Mouse (Mus musculus) heart, embryonic 11.5 days (tissue): Measurements from ENCODE around the gene Hectd3. TPM values are rescaled to one million over a fixed set of nuclear protein-coding genes. Genes with fewer than 3 reads are reported as not detected.

Source experiments
- ATAC-seq: fragments of 200-750 bp; cut with Nextera tagmentation; replicated peaks from 2 replicates; pipeline ENCODE4 v1.8.0; 2017; ENCODE audit warnings: moderate library complexity; ENCODE audit not compliant: insufficient number of reproducible peaks, low FRiP score, low TSS enrichment
- H3K27ac ChIP-seq: fragments of 300-500 bp; sonication (generic); 2 replicates; pipeline ENCODE4 v1.5.1; 2014; ENCODE audit warnings: mild to moderate bottlenecking, low read depth, low read length
- H3K27me3 ChIP-seq: fragments of 300-500 bp; sonication (generic); 2 replicates; pipeline ENCODE4 v1.6.1; 2014; ENCODE audit warnings: mild to moderate bottlenecking, low read length, mixed read lengths; ENCODE audit not compliant: control insufficient read depth, insufficient read depth
- H3K36me3 ChIP-seq: fragments of 300-500 bp; sonication (generic); 2 replicates; pipeline ENCODE4 v1.6.1; 2014; ENCODE audit warnings: mild to moderate bottlenecking, low read length, moderate library complexity, mixed read lengths; ENCODE audit not compliant: control insufficient read depth, insufficient read depth
- H3K4me1 ChIP-seq: fragments of 300-500 bp; sonication (generic); 2 replicates; pipeline ENCODE4 v1.6.1; 2014; ENCODE audit warnings: low read length; ENCODE audit not compliant: control insufficient read depth, insufficient read depth
- H3K4me2 ChIP-seq: fragments of 300-500 bp; sonication (generic); 2 replicates; pipeline ENCODE4 v1.6.1; 2014; ENCODE audit warnings: mild to moderate bottlenecking, moderate library complexity
- H3K4me3 ChIP-seq: fragments of 300-500 bp; sonication (generic); 2 replicates; pipeline ENCODE4 v1.5.1; 2014; ENCODE audit warnings: low read depth, low read length
- H3K9ac ChIP-seq: fragments of 300-500 bp; sonication (generic); 2 replicates; pipeline ENCODE4 v1.6.1; 2014; ENCODE audit warnings: mild to moderate bottlenecking, low read depth, low read length, moderate library complexity
- H3K9me3 ChIP-seq: fragments of 300-500 bp; sonication (generic); replicated peaks from 2 replicates; pipeline ENCODE4 v1.6.1; 2016; ENCODE audit warnings: low read length; ENCODE audit not compliant: control insufficient read depth
- WGBS: fragments of 180-500 bp; shearing (Covaris S2); extraction: QIAGEN DNeasy Blood & Tissue Kit; methylation state at CpG from one replicate; pipeline ENCODE4 v1.1.7; 2014; ENCODE audit not compliant: insufficient replicate concordance; 5-methylcytosine and 5-hydroxymethylcytosine counted together
- polyA plus RNA-seq: library from polyadenylated mRNA; unstranded; fragments of >200 nt; fragmentation: Nextera tagmentation; extraction: Ambion mirVana; gene quantifications from 2 replicates; pipeline ENCODE4 v1.2.1, GENCODE M21; 2014

Gene Hectd3
- polyA plus RNA-seq, 1 experiment from 2014 or later: 4.3 TPM

DNA sequence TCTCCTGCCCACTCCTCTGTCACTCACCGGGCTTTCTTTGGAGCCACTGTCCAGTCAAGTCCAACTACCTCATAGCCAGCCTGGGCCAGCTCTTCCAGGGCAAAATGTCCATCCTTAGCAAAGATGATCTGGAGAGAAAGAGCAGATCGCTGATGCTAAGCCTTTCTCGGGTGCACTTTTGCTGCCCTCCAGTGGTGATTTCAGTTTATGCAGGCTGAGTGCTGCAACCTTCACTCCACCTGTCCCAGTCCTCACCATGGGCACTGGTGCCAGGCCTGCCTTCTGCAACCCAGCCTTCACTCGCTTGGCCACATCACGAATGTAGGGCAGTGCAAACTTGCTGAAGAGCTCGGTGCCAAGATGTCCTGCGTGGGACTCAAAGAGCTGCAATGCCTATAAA, 3.8 kb upstream of the Hectd3 start:
- no peaks in the 10 kb centered on the region; the same call in 1 of the 2 replicates for H3K36me3 ChIP-seq
- H3K4me2 ChIP-seq: no peak overlapping the region
- H3K9ac ChIP-seq: no peak overlapping the region
- no peaks in the 10 kb centered on the region for H3K27me3 ChIP-seq
- H3K27ac ChIP-seq: no peak overlapping the region
- WGBS: 12% methylated on average over 7 of the region's 7 CpGs
- no peak overlapping the region for H3K4me3 ChIP-seq
- ATAC-seq: no peak
- peaks cover 12% of the 10 kb centered on the region; the same call in 1 of the 2 replicates for H3K4me1 ChIP-seq
- no peaks in the 10 kb centered on the region for H3K9me3 ChIP-seq

GRCm38 (mm10) chr4:116993672-116994621, 1.2 kb upstream of the Hectd3 start, which contains the start of gene Urod:
Gene Urod, minus strand, starts transcription at chr4:116994413.
- peak within 1 kb of the TSS; percentile 81 for H3K4me3 ChIP-seq
- H3K9ac ChIP-seq: peak within 1 kb of the TSS; percentile 73
- under 1% methylated on average over 38 of the region's 38 CpGs for WGBS
- no peaks in the 10 kb centered on the region for H3K9me3 ChIP-seq
- peak within 1 kb of the TSS; percentile 85 for H3K4me2 ChIP-seq
- peak within 1 kb of the TSS; percentile 76 for H3K27ac ChIP-seq
- peak; percentile 91 for ATAC-seq
- H3K4me1 ChIP-seq: peaks cover 12% of the 10 kb centered on the region; the same call in 1 of the 2 replicates
- H3K36me3 ChIP-seq: no peaks in the 10 kb centered on the region
- no peaks in the 10 kb centered on the region for H3K27me3 ChIP-seq

- Histone ChIP-seq H3K27me3 (no peaks in the 10 kb centered on the region), H3K27ac (no peak overlapping the region), H3K9ac (peak overlapping the region; percentile 71), H3K36me3 (peaks cover 3% of the 10 kb centered on the region; the same call in 1 of the 2 replicates), H3K9me3 (no peaks in the 10 kb centered on the region), H3K4me2 (peak overlapping the region; percentile 85), H3K4me3 (peak overlapping the region; percentile 81), H3K4me1 (peaks cover 12% of the 10 kb centered on the region; the same call in 1 of the 2 replicates)
- 1% methylated on average over 16 of the region's 16 CpGs for WGBS
- no peak for ATAC-seq
Measured at GRCm38 (mm10) chr4:116995798-116996135, 650 bp downstream of the Hectd3 start.

GRCm38 (mm10) chr4:116999513-117000154, 4.5 kb downstream of the Hectd3 start:
- Histone ChIP-seq H3K27me3 (no peaks in the 10 kb centered on the region), H3K27ac (no peak overlapping the region), H3K4me1 (peaks cover 6% of the 10 kb centered on the region; the same call in 1 of the 2 replicates), H3K36me3 (peaks cover 3% of the 10 kb centered on the region; the same call in 1 of the 2 replicates), H3K9me3 (no peaks in the 10 kb centered on the region), H3K4me3 (no peak overlapping the region), H3K4me2 (no peak overlapping the region), H3K9ac (no peak overlapping the region)
- 89% methylated on average over 17 of the region's 17 CpGs for WGBS
- no peak for ATAC-seq

- peaks cover 3% of the 10 kb centered on the region; the same call in 1 of the 2 replicates for H3K36me3 ChIP-seq
Measured at GRCm38 (mm10) chr4:117001957-117002356, 6.8 kb downstream of the Hectd3 start.

DNA sequence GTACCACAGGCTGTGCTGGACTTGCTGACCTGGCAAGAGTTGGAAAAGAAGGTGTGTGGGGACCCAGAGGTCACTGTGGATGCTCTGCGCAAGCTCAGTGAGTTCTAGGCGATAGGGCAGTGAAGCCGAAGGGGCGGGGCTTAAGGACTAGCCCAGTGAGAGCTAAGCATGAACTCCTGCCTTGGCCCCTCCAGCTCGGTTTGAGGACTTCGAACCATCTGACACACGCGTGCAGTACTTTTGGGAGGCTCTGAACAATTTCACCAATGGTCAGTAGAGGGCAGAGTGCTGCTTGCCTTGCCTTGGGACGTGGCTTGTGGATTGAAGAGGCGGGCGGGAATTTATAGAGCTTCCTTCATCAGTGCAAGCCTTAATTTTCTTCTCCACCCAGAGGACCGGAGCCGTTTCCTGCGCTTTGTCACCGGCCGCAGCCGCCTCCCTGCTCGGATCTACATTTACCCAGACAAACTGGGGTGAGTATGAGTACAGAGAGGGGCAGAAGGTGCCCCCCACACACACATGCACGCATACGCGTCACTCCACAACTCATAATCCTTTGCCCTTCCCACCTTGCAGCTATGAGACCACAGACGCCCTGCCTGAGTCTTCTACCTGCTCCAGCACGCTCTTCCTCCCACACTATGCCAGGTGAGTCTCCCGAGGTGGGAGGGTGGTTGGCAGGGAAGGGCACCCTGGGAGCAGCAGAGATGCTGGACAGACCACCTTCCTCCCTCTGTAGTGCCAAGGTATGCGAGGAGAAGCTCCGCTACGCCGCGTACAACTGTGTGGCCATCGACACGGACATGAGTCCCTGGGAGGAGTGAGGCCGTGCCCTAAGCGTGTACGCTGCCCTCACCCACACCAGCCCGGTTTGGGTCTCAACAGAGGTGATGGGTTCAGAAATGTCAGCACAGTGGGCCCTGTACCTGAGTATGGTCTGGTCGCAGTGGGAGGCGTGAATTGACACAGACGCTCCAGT, 7.7 kb downstream of the Hectd3 start:
- Histone ChIP-seq H3K9me3 (no peaks in the 10 kb centered on the region), H3K36me3 (peaks cover 3% of the 10 kb centered on the region; the same call in 1 of the 2 replicates), H3K27me3 (no peaks in the 10 kb centered on the region), H3K4me1 (no peaks in the 10 kb centered on the region), H3K4me2 (no peak overlapping the region), H3K4me3 (no peak overlapping the region), H3K27ac (no peak overlapping the region), H3K9ac (0 out of 2 replicates have a peak overlapping the region, but pooled peaks have one; percentile 18)
- peak; percentile 25; the same call in 1 of the 2 replicates for ATAC-seq
- WGBS: 52% methylated on average over 38 of the region's 38 CpGs

More at GRCm38 (mm10) chr4:117001957-117002356, 6.8 kb downstream of the Hectd3 start:
- no peak overlapping the region for H3K27ac ChIP-seq
- no peaks in the 10 kb centered on the region for H3K4me1 ChIP-seq
- no peak for ATAC-seq
- 89% methylated on average over 16 of the region's 16 CpGs for WGBS
- H3K27me3 ChIP-seq: no peaks in the 10 kb centered on the region
- no peak overlapping the region for H3K9ac ChIP-seq
- H3K4me3 ChIP-seq: no peak overlapping the region
- no peaks in the 10 kb centered on the region for H3K9me3 ChIP-seq
- H3K4me2 ChIP-seq: no peak overlapping the region

GRCm38 (mm10) chr4:117004649-117005048, 9.5 kb downstream of the Hectd3 start:
- H3K36me3 ChIP-seq: peaks cover 3% of the 10 kb centered on the region; the same call in 1 of the 2 replicates
- H3K27ac ChIP-seq: no peak overlapping the region
- no peak overlapping the region for H3K4me2 ChIP-seq
- no peak overlapping the region for H3K9ac ChIP-seq
- no peaks in the 10 kb centered on the region for H3K9me3 ChIP-seq
- no peak for ATAC-seq
- no peaks in the 10 kb centered on the region for H3K4me1 ChIP-seq
- no peak overlapping the region for H3K4me3 ChIP-seq
- 82% methylated on average over 4 of the region's 4 CpGs for WGBS
- H3K27me3 ChIP-seq: no peaks in the 10 kb centered on the region
